Mouse (Mus musculus) megakaryocyte, embryonic 14.5 days (primary cell): ENCODE results near the gene Brd3os.

Experiments used
- FLI1 ChIP-seq: IDR thresholded peaks from 2 replicates; pipeline ENCODE4 v1.6.1; 2012; ENCODE audit warnings: low read length, inconsistent platforms, mixed read lengths
- GATA1 ChIP-seq: IDR thresholded peaks from 3 replicates; pipeline ENCODE4 v1.6.1; 2012; ENCODE audit warnings: mixed read lengths, low read length, inconsistent platforms, borderline replicate concordance

- TF ChIP-seq FLI1 (no peak), GATA1 (no peak)
These were observed 33.9 kb upstream of the Brd3os start for GRCm38 (mm10) chr2:27408194-27408593.
